Mouse (Mus musculus) A20 (cell line): ENCODE data around the gene Trafd1.
"Not testable (repeated sequence)": the region's sequence is repeated elsewhere in the genome, so short reads cannot be mapped to it uniquely, and the experiment has no call there.

Experiments used
- DNase-seq: peaks from one replicate; pipeline ENCODE4 v3.0.0-alpha.2; 2011; ENCODE audit warnings: low read depth, low spot score

The Trafd1 gene

GRCm38 (mm10) chr5:121331731-121332130, 53.7 kb downstream of the Trafd1 start:
- DNase-seq, result no peak

- not testable (repeated sequence) for DNase-seq
These were observed 55.1 kb downstream of the Trafd1 start for GRCm38 (mm10) chr5:121330154-121330816.

- DNase-seq, result no peak
These were observed 55.9 kb downstream of the Trafd1 start for GRCm38 (mm10) chr5:121329333-121330058.

DNA sequence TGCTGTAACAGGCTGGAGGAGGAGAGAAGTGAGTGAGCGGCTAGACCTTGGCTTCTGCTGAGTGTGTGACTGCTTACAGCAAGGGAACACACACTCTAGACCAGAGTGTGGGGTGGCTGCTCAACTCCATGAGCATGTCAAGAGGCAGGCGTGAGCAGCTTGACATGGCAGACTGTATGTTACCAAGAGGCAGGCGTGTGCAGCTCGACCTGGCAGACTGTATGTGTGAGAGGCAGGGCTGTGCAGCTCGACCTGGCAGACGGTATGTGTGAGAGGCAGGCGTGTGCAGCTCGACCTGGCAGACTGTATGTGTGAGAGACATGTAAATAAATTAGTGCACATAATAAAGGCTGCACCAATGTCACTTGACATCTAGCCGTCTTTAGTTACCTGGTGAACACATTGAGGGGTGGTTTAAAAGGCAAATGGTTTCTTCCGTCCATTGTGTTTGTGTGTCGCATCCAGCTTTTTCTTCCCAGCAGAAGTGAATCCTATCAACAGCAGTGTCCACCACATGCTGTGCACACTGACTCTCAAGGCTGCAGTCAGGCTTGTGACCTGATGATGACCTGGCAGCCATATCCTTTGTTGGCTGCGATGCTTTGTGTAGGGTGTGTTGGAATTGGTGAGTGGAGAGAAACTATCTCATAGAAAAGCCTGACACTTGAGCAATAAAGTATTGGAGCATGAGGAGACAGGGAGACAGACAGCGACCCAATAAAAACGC, 59.2 kb downstream of the Trafd1 start:
- no peak for DNase-seq
